Mouse (Mus musculus): ENCODE data around the gene Ncaph.
"Not testable (repeated sequence)": the region's sequence is repeated elsewhere in the genome, so short reads cannot be mapped to it uniquely, and the experiment has no call there.

Gene Ncaph

DNA sequence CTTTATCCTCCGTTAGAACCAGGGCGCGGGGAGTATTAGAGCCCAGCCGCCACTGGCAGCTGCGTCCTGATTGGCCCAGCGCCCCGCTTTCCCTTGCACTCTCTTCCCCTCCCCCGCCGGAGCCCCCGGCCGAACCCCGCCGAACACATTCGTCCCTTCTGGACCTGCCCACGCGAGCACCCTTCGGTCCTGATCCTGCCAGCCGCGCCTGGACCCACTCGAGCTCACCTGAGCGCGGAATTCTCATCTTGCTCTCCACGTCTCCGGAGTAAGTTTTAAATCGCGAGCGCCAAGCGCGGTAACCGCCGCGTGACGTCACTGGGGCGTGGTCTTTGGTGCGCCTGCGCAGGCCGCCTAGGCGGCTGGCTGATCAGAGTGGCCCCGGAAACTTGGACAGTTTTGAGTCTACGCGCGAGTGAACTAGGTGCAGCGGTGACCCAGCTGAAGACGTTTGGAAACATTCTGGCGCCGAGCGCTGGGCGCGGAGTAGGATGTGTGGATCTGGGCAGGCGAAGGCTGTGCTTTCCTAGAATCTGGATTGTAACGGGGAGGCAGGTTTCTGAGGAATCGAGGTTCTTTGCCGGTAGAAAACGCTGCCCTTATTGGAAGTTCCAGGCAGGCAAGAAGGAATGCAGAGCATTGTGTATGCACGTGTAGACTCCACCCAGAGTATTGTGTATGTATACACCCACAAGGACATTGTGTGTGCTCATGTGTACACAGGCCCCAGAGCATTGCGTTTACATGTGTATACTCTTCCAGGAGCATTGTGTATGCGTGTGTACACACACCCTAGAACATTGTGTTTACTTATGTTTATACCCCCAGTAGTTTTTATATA lies at the start of gene Ncaph:
Gene Ncaph, minus strand, starts transcription at position 334 of the 841 bp plus-strand sequence.
- DNase-seq: peak; percentile 90 to 92

GRCm38 (mm10) chr2:127182598-127183381 lies 49.0 kb upstream of the Ncaph start:
- peak; percentile 75 to 82 for DNase-seq

DNA sequence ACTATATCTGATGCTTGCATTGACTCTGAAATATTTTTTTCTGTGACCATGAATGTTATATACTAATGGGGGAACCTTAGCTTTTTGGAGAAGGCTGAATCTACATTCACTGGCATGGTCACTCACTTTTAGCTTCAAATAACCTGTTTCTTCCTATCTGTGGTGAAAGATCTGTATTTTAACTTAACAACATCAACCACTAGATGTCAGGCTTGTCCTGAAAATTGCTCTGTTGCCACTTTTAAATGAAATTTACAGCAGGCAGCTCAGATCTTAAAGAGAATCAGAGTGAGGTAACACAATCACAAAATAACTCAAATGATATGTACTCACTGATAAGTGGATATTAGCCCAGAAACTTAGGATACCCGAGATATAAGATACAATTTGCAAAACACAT lies 32.5 kb upstream of the Ncaph start:
- DNase-seq: peak in 1 of 2 experiments; percentile 24

DNA sequence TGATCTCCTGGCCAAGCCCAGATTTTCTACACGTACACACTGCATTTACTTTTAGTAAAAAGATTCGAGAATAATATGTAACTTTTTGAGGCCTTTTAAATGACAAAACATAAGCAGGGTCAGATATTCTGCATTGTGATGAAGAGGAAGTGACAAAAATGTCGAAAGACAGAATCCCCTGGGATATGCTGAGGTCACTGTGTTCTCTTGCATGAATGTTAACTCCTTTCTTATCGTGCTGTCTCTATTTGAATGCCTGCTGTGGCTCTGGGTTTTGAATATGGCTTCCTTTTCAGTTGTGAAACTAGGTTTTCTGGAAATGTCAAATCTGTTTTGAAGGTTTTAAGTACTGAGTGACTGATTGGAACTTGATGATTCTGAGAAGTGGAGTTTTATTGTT lies 31.9 kb upstream of the Ncaph start:
- DNase-seq: no peak

DNA sequence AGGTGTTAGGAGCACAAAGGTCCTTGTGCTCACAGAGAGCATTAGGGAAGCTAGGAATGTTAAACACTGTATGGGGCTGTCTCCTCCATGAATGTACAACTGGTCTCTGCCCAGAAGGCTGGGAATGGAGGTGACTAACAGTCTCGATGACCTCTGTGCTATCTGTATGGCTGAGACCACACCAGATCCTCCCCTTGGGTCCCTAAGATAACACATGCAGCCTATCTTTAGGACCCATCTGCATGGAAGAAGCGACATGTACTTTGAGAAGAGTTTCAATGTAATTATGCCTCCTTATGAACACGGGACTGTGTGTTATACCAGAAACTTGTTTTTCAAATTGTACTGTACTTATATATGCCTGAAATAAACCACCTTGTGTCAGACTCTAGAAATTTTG lies 11.9 kb upstream of the Ncaph start:
- DNase-seq: no peak

DNA sequence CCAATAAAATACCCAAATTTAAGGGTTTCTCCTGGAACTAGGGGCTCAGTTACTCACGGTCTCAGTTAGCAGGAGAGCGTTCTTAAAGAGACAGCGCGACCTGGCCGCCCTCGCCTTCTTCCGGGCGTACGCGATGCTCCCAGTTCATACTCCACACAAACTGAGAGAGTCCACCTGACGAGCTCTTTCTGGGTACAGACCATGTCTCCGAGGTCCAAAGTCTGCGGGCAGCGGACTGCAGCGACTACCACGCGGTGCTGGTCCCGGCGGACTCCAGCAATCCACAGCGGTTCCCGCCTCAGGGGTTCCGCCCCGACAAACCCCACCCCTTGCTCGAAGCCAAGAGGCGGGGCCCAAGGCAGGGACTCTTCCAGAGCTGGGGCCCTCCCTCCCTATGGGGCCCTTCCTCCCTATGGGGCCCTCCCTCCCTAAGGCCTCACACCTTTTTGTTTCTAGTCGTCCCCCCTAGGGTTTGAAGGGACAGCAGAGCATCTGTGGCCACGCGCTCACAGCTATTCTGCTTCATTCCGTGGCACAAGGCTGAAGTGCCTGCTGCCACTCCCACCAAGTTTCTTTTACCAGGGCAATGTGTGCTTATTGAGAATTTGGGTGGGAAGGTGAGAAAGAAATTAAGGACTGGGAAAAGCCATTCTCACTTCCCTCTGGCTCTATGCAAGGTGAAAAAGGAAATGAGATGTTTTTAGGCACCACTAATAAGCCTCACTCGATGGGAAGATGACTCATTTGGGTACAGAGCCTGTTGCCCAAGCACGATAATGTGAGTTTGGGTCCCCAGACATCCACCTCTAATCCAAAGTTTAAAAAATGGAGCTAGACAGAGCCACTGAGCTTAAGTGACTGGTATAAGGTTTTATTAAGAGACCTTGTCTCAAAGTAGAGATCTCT lies 9.7 kb upstream of the Ncaph start, which contains the start of gene Itpripl1:
Gene Itpripl1, minus strand, starts transcription at position 285 of the 906 bp plus-strand sequence.
- peak; percentile 36 to 44 for DNase-seq

- DNase-seq: no peak
These were observed 8.9 kb upstream of the Ncaph start for GRCm38 (mm10) chr2:127142577-127143157.

DNA sequence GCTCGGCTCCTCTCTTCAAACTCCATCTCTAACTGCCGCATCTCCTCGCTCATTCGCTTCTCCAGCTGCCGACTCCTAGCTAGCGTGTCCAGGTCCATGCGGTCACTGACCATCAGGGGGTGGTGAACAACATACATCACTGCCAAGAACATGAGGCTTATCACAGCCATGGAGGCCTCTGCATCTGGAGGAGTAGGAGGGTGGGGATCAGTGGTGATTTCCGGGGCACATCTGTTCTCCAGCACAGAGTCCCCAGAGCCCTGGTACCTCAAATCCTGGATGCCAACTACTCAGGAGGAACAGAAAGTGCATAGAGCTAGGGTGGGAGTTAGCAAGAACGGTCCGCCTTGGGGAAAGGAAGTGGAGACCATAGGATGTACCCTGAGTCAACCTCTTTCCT lies 8.3 kb upstream of the Ncaph start:
- no peak for DNase-seq

DNA sequence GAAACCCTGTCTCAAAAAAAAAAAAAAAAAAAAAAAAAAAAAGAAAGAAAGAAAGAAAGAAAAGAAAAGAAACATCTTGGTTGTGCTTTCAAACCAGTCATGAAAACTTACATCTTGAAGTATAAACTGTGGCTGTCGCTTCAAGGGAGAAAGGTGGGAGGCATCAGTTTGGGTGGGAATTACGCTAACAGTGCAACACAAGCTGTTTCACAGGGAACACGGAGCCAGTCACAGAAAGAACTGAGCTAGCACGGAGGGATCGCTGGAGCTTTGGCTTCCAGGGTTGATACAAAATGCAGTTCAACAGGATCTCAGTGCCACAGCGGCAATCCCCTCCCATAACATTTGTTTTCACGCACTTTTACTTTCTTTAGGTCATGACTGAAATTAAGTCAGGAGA lies 6.3 kb upstream of the Ncaph start:
- DNase-seq: no peak

GRCm38 (mm10) chr2:127139605-127140004 lies 5.9 kb upstream of the Ncaph start:
- DNase-seq: no peak

DNA sequence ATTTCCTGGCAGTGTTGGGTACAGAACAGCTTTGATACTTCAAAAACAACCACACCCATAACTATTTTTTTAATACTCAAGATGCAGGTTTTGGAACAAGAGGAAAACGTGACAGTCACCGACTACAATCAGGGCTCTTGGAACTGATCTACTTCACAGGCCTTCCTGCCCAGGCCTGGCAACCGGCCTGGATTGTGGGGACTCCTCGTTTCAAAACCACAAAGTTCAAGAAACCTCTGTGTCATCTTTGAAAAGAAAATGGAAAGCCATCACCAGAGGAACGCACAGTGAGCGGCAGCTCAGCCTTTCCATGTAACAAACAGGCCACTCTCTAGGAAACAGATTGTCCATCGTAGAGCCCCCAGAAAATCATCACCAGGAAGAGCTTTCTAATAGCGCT lies 5.3 kb upstream of the Ncaph start:
- no peak for DNase-seq

GRCm38 (mm10) chr2:127138449-127138848 lies 4.7 kb upstream of the Ncaph start:
- DNase-seq: no peak

GRCm38 (mm10) chr2:127137838-127138420 lies 4.2 kb upstream of the Ncaph start:
- DNase-seq: no peak

- peak in 1 of 2 experiments; percentile 15 for DNase-seq
These were observed 3.2 kb upstream of the Ncaph start for GRCm38 (mm10) chr2:127136979-127137378.

- DNase-seq: not testable (repeated sequence)
These were observed 1.5 kb upstream of the Ncaph start for GRCm38 (mm10) chr2:127135255-127135654.

DNA sequence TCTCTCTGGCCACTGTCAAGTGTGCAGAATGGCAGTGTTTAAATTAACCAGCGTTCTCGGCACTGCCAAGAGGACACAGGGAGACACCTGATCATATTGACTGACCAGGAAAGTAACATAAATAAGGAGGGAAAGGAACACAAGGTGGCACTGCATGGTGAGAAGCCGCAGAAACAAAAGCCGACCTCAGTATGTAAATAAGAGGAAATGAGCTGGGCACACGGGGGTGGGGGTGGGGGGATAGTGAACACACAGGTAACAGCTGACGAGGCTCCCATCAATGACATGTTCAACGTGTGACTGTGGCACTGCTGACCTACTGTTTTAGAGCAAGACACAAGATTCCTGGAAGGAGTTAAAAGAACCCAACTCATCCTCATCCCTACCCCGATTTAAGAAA lies 2.4 kb downstream of the Ncaph start:
- DNase-seq: no peak

DNA sequence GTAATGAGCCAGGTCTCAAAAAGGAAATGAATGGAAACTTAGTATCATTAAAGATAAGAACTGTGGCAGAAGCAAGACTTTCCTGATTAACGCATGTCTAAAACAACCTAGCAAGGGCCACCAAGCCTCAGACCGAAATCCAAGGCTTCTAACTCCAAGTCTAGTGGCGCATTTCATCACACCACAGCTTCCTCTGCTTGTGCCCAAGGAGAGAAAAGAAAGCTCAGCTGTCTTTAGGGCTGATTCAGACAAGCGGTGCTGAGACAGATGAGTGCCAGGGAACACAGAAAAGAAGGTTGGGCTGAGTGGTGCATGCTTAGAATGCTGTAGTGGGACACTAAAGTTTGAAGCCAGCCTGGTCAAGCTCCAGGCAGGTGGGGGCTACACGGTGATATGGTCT lies 4.8 kb downstream of the Ncaph start:
- DNase-seq: no peak

- no peak for DNase-seq
These were observed 12.0 kb downstream of the Ncaph start for GRCm38 (mm10) chr2:127121591-127122235.

- no peak for DNase-seq
These were observed 24.8 kb downstream of the Ncaph start for GRCm38 (mm10) chr2:127108986-127109385.

DNA sequence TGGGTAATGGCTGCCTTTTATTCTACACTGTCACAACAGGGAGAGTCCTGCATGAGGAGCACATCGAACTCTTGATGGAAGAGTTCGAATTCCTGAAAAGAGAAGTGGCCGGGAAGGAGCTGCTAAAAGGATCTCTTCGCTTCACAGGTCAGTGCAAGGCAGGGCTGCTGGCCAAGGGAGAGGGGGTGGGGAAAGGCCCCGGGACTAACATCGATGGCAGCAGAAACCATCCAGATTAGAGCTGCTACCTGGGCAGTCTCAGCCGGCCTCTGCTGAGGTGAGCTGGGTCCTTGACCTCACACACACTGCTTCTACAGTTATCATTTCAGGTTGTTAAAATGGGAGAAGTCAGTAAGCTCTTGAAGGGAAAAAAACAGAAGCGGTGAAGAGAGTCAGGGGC lies 41.8 kb downstream of the Ncaph start:
- DNase-seq: no peak

- DNase-seq: not testable (repeated sequence)
These were observed 43.6 kb downstream of the Ncaph start for GRCm38 (mm10) chr2:127090151-127090550.
